Mouse (Mus musculus): ENCODE measurements around the gene Calm5.

GRCm38 (mm10) chr13:3818012-3818739, 35.8 kb upstream of the Calm5 start:
- TF ChIP-seq CTCF (IDR thresholded peaks at IDR 0.05; ENCODE audit: control insufficient read depth, insufficient read depth, insufficient replicate concordance, low read depth, low read length) (no peak), POLR2A (IDR thresholded peaks at IDR 0.05; ENCODE audit: control insufficient read depth, low read depth, low read length) (no peak)

Data from testis, adult 2 months (tissue).